Comparison of ENCODE assay signal across 9 mouse cellular contexts in the genomic region with DNA sequence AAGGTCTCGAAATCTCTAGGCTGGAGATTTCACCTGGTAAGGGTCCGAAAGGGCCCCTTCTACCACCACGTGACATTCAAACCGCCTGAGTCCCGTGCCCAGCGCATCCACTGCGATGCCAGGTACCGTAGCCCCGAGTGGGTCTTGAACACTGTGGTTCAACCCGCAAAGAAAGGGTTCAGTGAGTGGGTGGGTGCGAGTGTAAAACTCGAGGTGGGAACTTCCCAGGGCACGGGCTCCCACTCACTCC. TPM values are rescaled to one million over a fixed set of nuclear protein-coding genes. Genes with fewer than 3 reads are reported as not detected.
DNase-seq lines count a peak whose midpoint lies in the region; ATAC-seq and TF ChIP-seq lines count a peak whose summit lies in the region.
"Had no signal": no experiment of that assay in that cellular context is flagged by ENCODE, and none has a peak within 500 bp of the region (broad histone marks: within the 10 kb centered on the region; RNA-seq: fewer than 3 reads in every experiment).

No protein-coding gene starts in this region.

- H3K9ac ChIP-seq in hindbrain, embryonic 16.5 days (ENCODE audit: low read depth, low read length), result peak overlapping the region; percentile 11; the same call in 1 of the 2 replicates
- H3K9ac ChIP-seq in midbrain, embryonic 14.5 days (replicated peaks; ENCODE audit: low read length), result no peak overlapping the region

- peak; percentile 56 for ATAC-seq in hindbrain, embryonic 16.5 days
- ATAC-seq in midbrain, embryonic 14.5 days (ENCODE audit: low FRiP score, low TSS enrichment), result no peak; the same call in 1 of the 2 replicates

- peak overlapping the region; percentile 61 for H3K27ac ChIP-seq in kidney, adult 2 months (ENCODE audit: insufficient read depth, low read depth, low read length)
- H3K27ac ChIP-seq in brown adipose tissue, adult 24 weeks (replicated peaks; ENCODE audit: low read depth, low read length), result no peak overlapping the region
- no peak overlapping the region for H3K27ac ChIP-seq in hindbrain, embryonic 16.5 days (ENCODE audit: low read depth, low read length)
- H3K27ac ChIP-seq in midbrain, embryonic 14.5 days (replicated peaks; ENCODE audit: low read depth, low read length), result no peak overlapping the region

- peak overlapping the region; percentile 67 for H3K4me3 ChIP-seq in kidney, adult 2 months (ENCODE audit: insufficient read depth, low read depth, low read length)
- peak overlapping the region; percentile 54 for H3K4me3 ChIP-seq in brown adipose tissue, adult 24 weeks (ENCODE audit: insufficient read depth, low read depth, low read length)
- H3K4me3 ChIP-seq in hindbrain, embryonic 16.5 days (ENCODE audit: low read length), result peak overlapping the region; percentile 31
- peak overlapping the region; percentile 28 for H3K4me3 ChIP-seq in midbrain, embryonic 14.5 days (replicated peaks; ENCODE audit: low read depth, low read length)

- H3K36me3 ChIP-seq in kidney, adult 2 months (ENCODE audit: control insufficient read depth, insufficient read depth, low read length), result no peaks in the 10 kb centered on the region
- H3K36me3 ChIP-seq in hindbrain, embryonic 16.5 days (ENCODE audit: control insufficient read depth, insufficient read depth, low read length), result no peaks in the 10 kb centered on the region
- no peaks in the 10 kb centered on the region for H3K36me3 ChIP-seq in midbrain, embryonic 14.5 days (ENCODE audit: control insufficient read depth, insufficient read depth, low read length)

- no peaks in the 10 kb centered on the region for H3K27me3 ChIP-seq in kidney, adult 2 months (replicated peaks; ENCODE audit: control insufficient read depth, insufficient read depth, low read length)
- peaks cover 9% of the 10 kb centered on the region for H3K27me3 ChIP-seq in hindbrain, embryonic 16.5 days (replicated peaks; ENCODE audit: control insufficient read depth, insufficient read depth, low read length)
- H3K27me3 ChIP-seq in midbrain, embryonic 14.5 days (ENCODE audit: control insufficient read depth, insufficient read depth, low read length), result peaks cover 42% of the 10 kb centered on the region

- TF ChIP-seq POLR2A in kidney, adult 2 months (IDR thresholded peaks at IDR 0.05; ENCODE audit: low read depth, low read length), result no peak

- no peak for DNase-seq in kidney, adult 2 months
- no peak for DNase-seq in kidney, postnatal 14 days
- no peak for DNase-seq in midbrain, embryonic 14.5 days
- DNase-seq in layer of hippocampus, postnatal 25 days (ENCODE audit: extremely low spot score in 1 of 2, low spot score in 1 of 2), result no peak
- no peak for DNase-seq in adrenal gland, adult 8-10 months
- DNase-seq in layer of hippocampus, postnatal 10 days (ENCODE audit: low spot score in 2 of 2), result no peak

- peak overlapping the region; percentile 58 for H3K4me2 ChIP-seq in hindbrain, embryonic 16.5 days (ENCODE audit: low read length)
- H3K4me2 ChIP-seq in midbrain, embryonic 14.5 days (ENCODE audit: low read length), result peak overlapping the region; percentile 57

- TF ChIP-seq CTCF in kidney, adult 2 months (conservative IDR thresholded peaks at IDR 0.05; ENCODE audit: insufficient read depth, insufficient read length, low read depth, low read length), result no peak

- WGBS in kidney, adult 2 months, result under 1% methylated on average over 13 of the region's 13 CpGs
- 1% methylated on average over 13 of the region's 13 CpGs for WGBS in hindbrain, embryonic 16.5 days
- 0% methylated on average over 13 of the region's 13 CpGs for WGBS in midbrain, embryonic 14.5 days

- peaks cover 10% of the 10 kb centered on the region; the same call in 1 of the 2 replicates for H3K4me1 ChIP-seq in kidney, adult 2 months (ENCODE audit: control insufficient read depth, insufficient read depth, low read length)
- peaks cover 2% of the 10 kb centered on the region; the same call in 1 of the 2 replicates for H3K4me1 ChIP-seq in brown adipose tissue, adult 24 weeks (ENCODE audit: control insufficient read depth, insufficient read depth, insufficient read length, low read length)
- peaks cover 12% of the 10 kb centered on the region for H3K4me1 ChIP-seq in hindbrain, embryonic 16.5 days (ENCODE audit: control insufficient read depth, insufficient read depth, low read depth, low read length)
- H3K4me1 ChIP-seq in midbrain, embryonic 14.5 days (ENCODE audit: control insufficient read depth, insufficient read depth, low read length), result peaks cover 14% of the 10 kb centered on the region

- no peaks in the 10 kb centered on the region for H3K9me3 ChIP-seq in hindbrain, embryonic 16.5 days (ENCODE audit: control insufficient read depth, low read length)
- no peaks in the 10 kb centered on the region for H3K9me3 ChIP-seq in midbrain, embryonic 14.5 days (ENCODE audit: control insufficient read depth, low read length)

RNA-seq across cellular contexts. Expression of a gene that starts 0.7 kb away (rescaled TPM):
- 27.2 and 29.9 TPM in 2 replicates for polyA plus RNA-seq in kidney, adult 2 months (2012; rRNA removed)
- polyA plus RNA-seq in brown adipose tissue, adult 24 weeks (2012; ENCODE audit: insufficient read depth, insufficient read length, missing spikeins), result not detected in 2 replicates
- 0.08 and 0.09 TPM in 2 replicates for polyA plus RNA-seq in hindbrain, embryonic 16.5 days (2015; fragmentation: Nextera tagmentation; extraction: Ambion mirVana)
- 0.08 and 0.12 TPM in 2 replicates for polyA plus RNA-seq in midbrain, embryonic 14.5 days (2014; fragmentation: Nextera tagmentation; extraction: Ambion mirVana)
- total RNA-seq in layer of hippocampus, postnatal 25 days (2021), result under 1 TPM; 0.12 to 0.22 TPM
- under 1 TPM in 3 of 4 experiments, not detected in 1; 0.10 to 0.17 (median 0.15) TPM for total RNA-seq in adrenal gland, adult 8-10 months (2022)
- under 1 TPM; 0.16 to 0.31 TPM for total RNA-seq in layer of hippocampus, postnatal 10 days (2021)
- total RNA-seq: MEL had no signal

RNA-seq across cellular contexts. Expression of a gene that starts 45.8 kb away (rescaled TPM):
- 0.80 TPM in 1 of 2 replicates, not detected in the other for polyA plus RNA-seq in kidney, adult 2 months (2012; rRNA removed)
- polyA plus RNA-seq in brown adipose tissue, adult 24 weeks (2012; ENCODE audit: insufficient read depth, insufficient read length, missing spikeins), result not detected in 2 replicates
- polyA plus RNA-seq in hindbrain, embryonic 16.5 days (2015; fragmentation: Nextera tagmentation; extraction: Ambion mirVana), result not detected in 2 replicates
- not detected in 2 replicates for polyA plus RNA-seq in midbrain, embryonic 14.5 days (2014; fragmentation: Nextera tagmentation; extraction: Ambion mirVana)
- total RNA-seq in layer of hippocampus, postnatal 25 days (2021), result not detected
- not detected for total RNA-seq in adrenal gland, adult 8-10 months (2022)
- total RNA-seq in layer of hippocampus, postnatal 10 days (2021), result not detected
- total RNA-seq: MEL had no signal

Comparison
In these comparisons a context has a peak if more than half of its experiments do, and no peak if none do; other contexts are left out.
1. RNA of a gene that starts 0.7 kb away (polyA plus RNA-seq): 27.2 to 29.9 TPM in kidney, adult 2 months; not detected in brown adipose tissue, adult 24 weeks, 0.08 to 0.12 TPM in midbrain, embryonic 14.5 days and 0.08 to 0.09 TPM in hindbrain, embryonic 16.5 days; every median in the first group is over 10 times any median in the second.
2. Peak in every context shown above with its lines, with median percentiles within 50 percentile points of each other: H3K4me3 ChIP-seq.